Mouse (Mus musculus) gastrocnemius, adult 18-20 months (tissue): ENCODE data around the gene 4931422A03Rik. TPM values are rescaled to one million over a fixed set of nuclear protein-coding genes. Genes with fewer than 3 reads are reported as not detected.

Experiments used
- DNase-seq: peaks from one replicate; pipeline ENCODE4 v3.0.0; 2021; ENCODE audit warnings: low spot score
- total RNA-seq, 2 experiments: library from RNA; stranded (reverse); gene quantifications; 2 replicates each; pipeline ENCODE4 v1.2.3; 2021

The 4931422A03Rik gene
- total RNA-seq, 2 experiments from 2014 or later: not detected

- DNase-seq: peak; percentile 28
Observed at GRCm38 (mm10) chr2:103970041-103970790, 57.9 kb downstream of the 4931422A03Rik start.

DNA sequence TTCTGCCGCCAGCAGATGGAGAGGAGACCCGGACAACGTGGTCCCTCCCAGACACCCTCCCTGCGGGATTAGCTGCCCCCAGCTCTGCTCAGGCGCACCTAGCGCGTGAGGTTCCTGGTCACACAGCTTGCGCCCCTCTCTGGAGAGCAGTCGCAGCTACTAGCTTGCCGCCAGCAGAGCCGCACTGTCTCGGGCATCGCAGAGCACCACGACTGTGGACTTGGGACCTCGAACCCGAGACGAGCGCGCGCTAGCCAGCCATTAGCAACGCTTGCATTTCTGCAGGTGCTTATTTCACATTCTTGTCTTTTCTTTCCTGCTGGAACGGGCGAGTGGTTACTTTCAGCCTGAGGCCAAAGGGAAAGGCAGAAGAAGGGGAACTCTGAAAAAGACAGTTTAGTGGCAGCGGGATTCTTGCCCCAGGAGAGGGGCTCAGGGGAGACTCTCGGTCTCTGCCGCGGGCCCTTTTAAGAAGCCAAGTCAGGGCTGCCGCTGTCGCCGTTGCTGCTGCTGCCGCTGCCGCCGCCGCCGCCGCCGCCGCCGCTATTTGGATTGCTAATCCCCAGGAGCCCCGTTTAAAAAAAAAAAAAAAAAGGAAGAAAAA, 58.6 kb downstream of the 4931422A03Rik start:
- DNase-seq: peak; percentile 39

GRCm38 (mm10) chr2:103968919-103969436, 59.2 kb downstream of the 4931422A03Rik start:
- no peak for DNase-seq

DNA sequence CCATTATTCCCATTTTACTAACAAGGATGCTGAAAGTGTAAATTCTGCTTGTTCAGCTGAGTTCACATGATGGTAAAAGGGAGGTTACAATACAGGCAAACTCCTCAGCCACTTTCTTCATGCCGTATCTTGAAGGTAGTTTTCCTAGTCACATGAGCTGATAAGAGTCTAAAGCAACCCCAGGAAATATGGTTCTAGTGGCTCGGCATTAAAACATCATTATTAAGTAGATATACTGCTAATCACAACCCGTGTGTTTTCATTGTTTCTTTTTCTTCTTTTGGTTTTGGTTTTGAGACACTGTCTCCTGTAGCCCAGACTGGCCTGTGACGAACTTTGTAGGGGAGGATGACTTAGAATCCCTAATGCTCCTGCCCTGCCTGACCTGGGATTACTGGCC, 60.0 kb downstream of the 4931422A03Rik start:
- DNase-seq: no peak

DNA sequence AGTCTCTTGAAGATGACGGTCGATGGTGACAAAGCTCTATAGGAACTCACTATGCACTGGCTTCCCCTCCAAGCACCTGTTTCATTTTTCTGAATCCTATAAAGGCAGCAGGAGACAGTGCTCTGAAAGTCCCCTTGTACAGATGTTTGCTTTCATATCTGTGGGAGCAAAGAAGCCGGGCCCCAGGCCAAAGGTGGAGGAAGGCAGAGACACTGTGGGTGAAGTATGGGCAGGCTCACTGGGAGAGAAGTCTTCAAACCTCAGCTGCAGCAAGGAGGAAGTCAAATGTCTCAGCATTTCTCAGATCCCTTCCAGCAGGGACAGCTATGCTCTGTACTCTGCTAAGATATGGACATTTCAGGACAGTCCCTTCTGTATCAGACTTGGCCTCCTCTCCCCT, 62.8 kb downstream of the 4931422A03Rik start:
- no peak for DNase-seq

GRCm38 (mm10) chr2:103962349-103962748, 65.8 kb downstream of the 4931422A03Rik start:
- DNase-seq: no peak

DNA sequence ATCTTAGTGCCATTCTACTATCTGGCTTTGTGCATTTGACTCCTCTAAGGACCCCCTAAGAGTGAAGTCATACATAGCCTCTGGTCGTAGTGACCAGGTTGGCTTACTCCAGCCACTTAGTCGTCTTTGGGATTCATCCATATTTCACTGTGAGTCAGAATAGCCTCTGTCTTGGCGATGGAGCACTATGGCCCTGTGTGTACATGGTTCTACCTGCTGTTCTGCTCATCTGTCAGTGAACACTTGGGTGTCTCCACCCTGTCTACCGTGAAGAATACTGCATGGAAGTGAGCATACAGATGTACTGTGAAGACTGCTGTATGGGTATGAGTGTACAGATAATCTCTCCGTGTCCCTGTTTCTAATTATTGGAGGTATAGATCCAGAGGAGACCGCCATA, 68.6 kb downstream of the 4931422A03Rik start:
- DNase-seq: no peak

DNA sequence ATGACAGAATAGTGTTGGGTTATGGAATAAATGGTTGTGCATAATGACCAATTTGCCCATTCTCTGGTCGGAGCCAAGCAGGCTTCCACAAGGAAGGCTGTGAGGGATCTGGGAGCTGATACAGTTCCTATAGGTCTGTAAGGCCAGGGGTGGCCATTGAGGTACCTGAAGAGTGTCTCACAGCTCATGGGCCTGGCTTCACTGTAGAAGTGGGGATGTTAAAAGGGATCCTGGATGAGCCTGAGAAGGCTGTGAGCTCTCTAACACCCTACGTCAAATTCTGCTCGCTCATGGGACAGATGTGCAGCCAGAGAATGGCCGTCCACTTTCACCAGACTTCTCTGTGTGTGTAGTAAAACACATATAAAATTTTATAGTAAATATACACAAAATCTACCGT, 69.1 kb downstream of the 4931422A03Rik start:
- no peak for DNase-seq

- DNase-seq: no peak
Observed at GRCm38 (mm10) chr2:103958634-103959033, 69.5 kb downstream of the 4931422A03Rik start.

- DNase-seq: no peak
Observed at GRCm38 (mm10) chr2:103957649-103958546, 70.3 kb downstream of the 4931422A03Rik start, which contains the start of gene Lmo2. Gene Lmo2, plus strand, starts transcription at chr2:103957986.

- DNase-seq: no peak
Observed at GRCm38 (mm10) chr2:103956867-103957266, 71.3 kb downstream of the 4931422A03Rik start.

DNA sequence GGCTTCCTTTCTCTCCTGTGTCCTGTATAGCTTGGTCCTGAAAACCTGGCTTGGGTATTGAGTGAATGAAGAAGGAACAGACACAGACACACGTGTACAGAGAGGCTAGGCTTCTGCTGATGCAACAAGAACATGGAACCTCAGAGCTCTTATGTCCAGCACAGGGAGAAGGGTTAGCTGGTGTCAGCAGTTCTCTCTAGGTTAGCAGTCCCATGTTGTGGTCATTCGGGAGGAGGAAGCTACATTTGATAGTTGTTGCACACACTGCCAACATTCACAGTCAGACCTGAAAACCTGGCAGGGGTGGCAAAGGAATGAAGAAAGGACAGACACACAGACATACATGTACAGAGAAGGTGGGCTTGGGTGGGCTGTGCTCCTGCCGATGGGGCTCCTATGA, 72.4 kb downstream of the 4931422A03Rik start:
- DNase-seq: no peak

GRCm38 (mm10) chr2:103953050-103953835, 74.9 kb downstream of the 4931422A03Rik start:
- no peak for DNase-seq

- DNase-seq: no peak
Observed at GRCm38 (mm10) chr2:103947982-103948655, 80.0 kb downstream of the 4931422A03Rik start.

GRCm38 (mm10) chr2:103946892-103947291, 81.3 kb downstream of the 4931422A03Rik start:
- DNase-seq: no peak

GRCm38 (mm10) chr2:103945571-103946092, 82.5 kb downstream of the 4931422A03Rik start:
- no peak for DNase-seq

GRCm38 (mm10) chr2:103944859-103945258, 83.3 kb downstream of the 4931422A03Rik start:
- DNase-seq: no peak

DNA sequence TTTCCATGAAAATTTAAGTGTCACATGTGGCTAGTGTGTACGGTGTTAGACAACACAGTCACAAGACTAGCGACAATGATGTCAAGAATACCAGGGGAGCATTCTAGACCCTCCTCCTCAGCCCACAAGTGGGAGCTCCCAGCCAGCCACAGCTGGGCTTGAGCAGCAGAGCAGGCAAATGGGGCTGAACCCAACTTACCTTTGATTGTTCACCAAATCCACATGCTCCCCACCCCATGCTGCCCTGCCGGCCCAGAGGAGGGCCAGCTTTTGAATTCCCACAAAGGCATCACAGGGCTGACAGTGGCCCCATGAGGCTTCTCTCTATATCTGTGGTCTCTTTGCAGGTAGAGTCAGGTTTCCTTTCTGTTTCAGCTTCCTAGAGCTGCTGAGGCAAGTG, 87.1 kb downstream of the 4931422A03Rik start:
- DNase-seq: no peak

GRCm38 (mm10) chr2:103939003-103939402, 89.2 kb downstream of the 4931422A03Rik start:
- no peak for DNase-seq

- DNase-seq: no peak
Observed at GRCm38 (mm10) chr2:103938573-103938972, 89.6 kb downstream of the 4931422A03Rik start.
